Comparison of ENCODE assay signal across 8 mouse cellular contexts in the genomic region with DNA sequence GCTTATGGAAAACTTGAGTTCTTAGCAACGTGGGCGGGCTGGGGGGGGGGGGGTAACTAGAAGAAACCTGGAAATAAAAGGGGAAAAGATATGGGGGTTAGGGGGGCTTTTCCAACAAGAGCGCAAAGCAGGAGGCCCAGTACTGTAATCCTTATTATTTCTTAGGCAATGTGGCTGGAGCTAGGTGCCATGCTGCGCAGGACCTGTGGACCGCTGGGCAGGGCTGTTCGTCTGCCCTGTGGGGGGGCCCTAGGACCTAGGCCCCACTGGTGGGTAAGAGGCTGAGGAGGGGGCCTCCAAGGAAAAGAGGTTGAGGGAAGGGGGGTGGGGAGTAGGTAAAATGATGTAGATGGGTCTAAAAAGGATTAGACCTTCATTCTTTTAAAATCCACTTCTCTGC. TPM values are rescaled to one million over a fixed set of nuclear protein-coding genes. Genes with fewer than 3 reads are reported as not detected.
DNase-seq lines count a peak whose midpoint lies in the region; ATAC-seq and TF ChIP-seq lines count a peak whose summit lies in the region.

No protein-coding gene starts in this region.

- no peaks in the 10 kb centered on the region for H3K9me3 ChIP-seq in heart, embryonic 11.5 days (replicated peaks; ENCODE audit: control insufficient read depth, low read length)
- no peaks in the 10 kb centered on the region for H3K9me3 ChIP-seq in forebrain, embryonic 11.5 days (ENCODE audit: control insufficient read depth, low read length)
- no peaks in the 10 kb centered on the region for H3K9me3 ChIP-seq in liver, embryonic 13.5 days (replicated peaks)

- 4% methylated on average over 6 of the region's 6 CpGs for WGBS in heart, embryonic 11.5 days (ENCODE audit: insufficient replicate concordance)
- 1% methylated on average over 6 of the region's 6 CpGs for WGBS in forebrain, embryonic 11.5 days
- WGBS in liver, embryonic 13.5 days (ENCODE audit: insufficient replicate concordance): 8% methylated on average over 6 of the region's 6 CpGs

- ATAC-seq in heart, embryonic 11.5 days (replicated peaks; ENCODE audit: insufficient number of reproducible peaks, low FRiP score, low TSS enrichment): no peak; the same call in 1 of the 2 replicates
- peak; percentile 34 for ATAC-seq in forebrain, embryonic 11.5 days (replicated peaks; ENCODE audit: low FRiP score)
- no peak for ATAC-seq in liver, embryonic 13.5 days (ENCODE audit: low read depth)
- no peak for ATAC-seq in megakaryocyte progenitor cell, adult 5-6 weeks (replicated peaks; ENCODE audit: poor library complexity)

- H3K9ac ChIP-seq in heart, embryonic 11.5 days (ENCODE audit: low read depth, low read length): peak overlapping the region; percentile 65
- peak overlapping the region; percentile 57 for H3K9ac ChIP-seq in forebrain, embryonic 11.5 days (ENCODE audit: low read length)
- peak overlapping the region; percentile 71 for H3K9ac ChIP-seq in liver, embryonic 13.5 days

- peak overlapping the region; percentile 13 for H3ac ChIP-seq in C2C12 (ENCODE audit: control insufficient read depth, insufficient read length, low read depth)

- H3K27ac ChIP-seq in heart, embryonic 11.5 days (ENCODE audit: low read depth, low read length): peak overlapping the region; percentile 62
- peak overlapping the region; percentile 78 for H3K27ac ChIP-seq in forebrain, embryonic 11.5 days (ENCODE audit: low read depth, low read length)
- H3K27ac ChIP-seq in liver, embryonic 13.5 days: peak overlapping the region; percentile 50

- TF ChIP-seq CTCF in C2C12 (IDR thresholded peaks at IDR 0.05; ENCODE audit: control insufficient read depth, insufficient read depth, insufficient read length): no peak

- no peak for DNase-seq in heart, postnatal 36 days
- no peak for DNase-seq in forebrain, embryonic 11.5 days (ENCODE audit: low spot score)
- no peak for DNase-seq in liver, embryonic 13.5 days
- DNase-seq in adipocyte (ENCODE audit: low spot score): no peak
- no peak for DNase-seq in layer of hippocampus, adult 8-10 months (ENCODE audit: low spot score in 2 of 2)

- peaks cover 5% of the 10 kb centered on the region for H3K4me1 ChIP-seq in heart, embryonic 11.5 days (ENCODE audit: control insufficient read depth, insufficient read depth, low read length)
- H3K4me1 ChIP-seq in forebrain, embryonic 11.5 days (replicated peaks; ENCODE audit: control insufficient read depth, insufficient read depth, low read length): no peaks in the 10 kb centered on the region; the same call in 1 of the 2 replicates
- H3K4me1 ChIP-seq in liver, embryonic 13.5 days (replicated peaks): peaks cover 32% of the 10 kb centered on the region

- H3K4me3 ChIP-seq in heart, embryonic 11.5 days (ENCODE audit: low read depth, low read length): peak overlapping the region; percentile 58
- H3K4me3 ChIP-seq in C2C12 (ENCODE audit: insufficient read depth, poor library complexity, severe bottlenecking): peak overlapping the region; percentile 37
- H3K4me3 ChIP-seq in forebrain, embryonic 11.5 days (ENCODE audit: low read depth, low read length): peak overlapping the region; percentile 44
- H3K4me3 ChIP-seq in liver, embryonic 13.5 days (replicated peaks): peak overlapping the region; percentile 74

- H3K79me3 ChIP-seq in C2C12 (ENCODE audit: low read depth): no peaks in the 10 kb centered on the region

- no peaks in the 10 kb centered on the region for H3K79me2 ChIP-seq in C2C12 (ENCODE audit: control insufficient read depth, insufficient read depth)

- H3K36me3 ChIP-seq in heart, embryonic 11.5 days (ENCODE audit: control insufficient read depth, insufficient read depth, low read length): no peaks in the 10 kb centered on the region
- H3K36me3 ChIP-seq in C2C12 (ENCODE audit: control insufficient read depth, insufficient read depth): no peaks in the 10 kb centered on the region
- no peaks in the 10 kb centered on the region for H3K36me3 ChIP-seq in forebrain, embryonic 11.5 days (ENCODE audit: control insufficient read depth, insufficient read depth, low read length)
- H3K36me3 ChIP-seq in liver, embryonic 13.5 days: no peaks in the 10 kb centered on the region

- peak overlapping the region; percentile 68 for H3K4me2 ChIP-seq in heart, embryonic 11.5 days
- H3K4me2 ChIP-seq in forebrain, embryonic 11.5 days (ENCODE audit: low read depth, low read length, severe bottlenecking): peak overlapping the region; percentile 49
- peak overlapping the region; percentile 78 for H3K4me2 ChIP-seq in liver, embryonic 13.5 days

- intact Hi-C loops in heart, postnatal 36 days (cut with DNase I): no loop called here

- H3K27me3 ChIP-seq in heart, embryonic 11.5 days (ENCODE audit: control insufficient read depth, insufficient read depth, low read length): no peaks in the 10 kb centered on the region
- no peaks in the 10 kb centered on the region for H3K27me3 ChIP-seq in C2C12 (ENCODE audit: control insufficient read depth, insufficient read depth, insufficient read length)
- no peaks in the 10 kb centered on the region for H3K27me3 ChIP-seq in forebrain, embryonic 11.5 days (ENCODE audit: control insufficient read depth, insufficient read depth, low read length)
- no peaks in the 10 kb centered on the region for H3K27me3 ChIP-seq in liver, embryonic 13.5 days

TF ChIP-seq in C2C12, 6 proteins besides CTCF, POLR2A, EP300 and RAD21:
- TF ChIP-seq MAX (IDR thresholded peaks at IDR 0.05) (no peak), MYOG (IDR thresholded peaks at IDR 0.05; ENCODE audit: control insufficient read depth, extremely low read depth, insufficient read length) (no peak), MYOD1 (IDR thresholded peaks at IDR 0.05; ENCODE audit: control insufficient read depth, insufficient read length, low read depth) (no peak), USF1 (IDR thresholded peaks at IDR 0.05; ENCODE audit: low read depth) (no peak), FOSL1 (IDR thresholded peaks at IDR 0.05; ENCODE audit: insufficient read depth, low read length, poor library complexity, severe bottlenecking) (no peak), CEBPB (IDR thresholded peaks at IDR 0.05; ENCODE audit: low read depth) (no peak)
TF ChIP-seq in C2C12: peak in this region for 0.

RNA-seq across cellular contexts. Expression of a gene that starts 0.5 kb away (rescaled TPM):
- 9.1 and 10.6 TPM in 2 replicates for polyA plus RNA-seq in heart, embryonic 11.5 days (2014; fragmentation: Nextera tagmentation; extraction: Ambion mirVana)
- 10 to 100 TPM in 1 of 2 experiments, 1 to 10 TPM in 1; 8.8 to 11.2 TPM for total RNA-seq in heart, postnatal 36 days (2021)
- 9.3 TPM for polyA plus RNA-seq in C2C12 (2012; fragmentation: generic; extraction: Trizol)
- polyA plus RNA-seq in forebrain, embryonic 11.5 days (2014; fragmentation: Nextera tagmentation; extraction: Ambion mirVana): 15.1 and 18.1 TPM in 2 replicates
- polyA plus RNA-seq in liver, embryonic 13.5 days (2015; fragmentation: Nextera tagmentation; extraction: Ambion mirVana): 15.1 and 17.7 TPM in 2 replicates
- 8.4 and 11.8 TPM in 2 replicates for total RNA-seq in megakaryocyte progenitor cell, adult 5-6 weeks (2015)
- 10.9 and 14.8 TPM in 2 replicates for total RNA-seq in megakaryocyte progenitor cell, adult 5-6 weeks (2017)
- total RNA-seq in layer of hippocampus, adult 8-10 months (2022): 10 to 100 TPM; 38.9 to 48.4 (median 42.6) TPM

RNA-seq across cellular contexts. Expression of a gene that starts 4.8 kb away (rescaled TPM):
- 2.8 and 3.2 TPM in 2 replicates for polyA plus RNA-seq in heart, embryonic 11.5 days (2014; fragmentation: Nextera tagmentation; extraction: Ambion mirVana)
- 1 to 10 TPM; 5.1 to 5.6 TPM for total RNA-seq in heart, postnatal 36 days (2021)
- 5.7 TPM for polyA plus RNA-seq in C2C12 (2012; fragmentation: generic; extraction: Trizol)
- 6.6 and 8.1 TPM in 2 replicates for polyA plus RNA-seq in forebrain, embryonic 11.5 days (2014; fragmentation: Nextera tagmentation; extraction: Ambion mirVana)
- 1.4 and 1.9 TPM in 2 replicates for polyA plus RNA-seq in liver, embryonic 13.5 days (2015; fragmentation: Nextera tagmentation; extraction: Ambion mirVana)
- total RNA-seq in megakaryocyte progenitor cell, adult 5-6 weeks (2015): 1.7 and 1.9 TPM in 2 replicates
- total RNA-seq in megakaryocyte progenitor cell, adult 5-6 weeks (2017): 2.5 and 2.7 TPM in 2 replicates
- 10 to 100 TPM; 10.6 to 13.5 (median 12.4) TPM for total RNA-seq in layer of hippocampus, adult 8-10 months (2022)

RNA-seq across cellular contexts. Expression of a gene that starts 24.9 kb away (rescaled TPM):
- polyA plus RNA-seq in heart, embryonic 11.5 days (2014; fragmentation: Nextera tagmentation; extraction: Ambion mirVana): 3.4 and 4.6 TPM in 2 replicates
- 1 to 10 TPM; 5.7 to 6.1 TPM for total RNA-seq in heart, postnatal 36 days (2021)
- 11.7 TPM for polyA plus RNA-seq in C2C12 (2012; fragmentation: generic; extraction: Trizol)
- 19.1 and 20.1 TPM in 2 replicates for polyA plus RNA-seq in forebrain, embryonic 11.5 days (2014; fragmentation: Nextera tagmentation; extraction: Ambion mirVana)
- polyA plus RNA-seq in liver, embryonic 13.5 days (2015; fragmentation: Nextera tagmentation; extraction: Ambion mirVana): 1.7 TPM in 2 replicates
- total RNA-seq in megakaryocyte progenitor cell, adult 5-6 weeks (2015): 0.37 and 1.3 TPM in 2 replicates
- 0.57 and 0.83 TPM in 2 replicates for total RNA-seq in megakaryocyte progenitor cell, adult 5-6 weeks (2017)
- 100 to 1,000 TPM; 110 to 133 (median 125) TPM for total RNA-seq in layer of hippocampus, adult 8-10 months (2022)

RNA-seq across cellular contexts. Expression of a gene that starts 37.2 kb away (rescaled TPM):
- polyA plus RNA-seq in heart, embryonic 11.5 days (2014; fragmentation: Nextera tagmentation; extraction: Ambion mirVana): 191 and 210 TPM in 2 replicates
- total RNA-seq in heart, postnatal 36 days (2021): 10 to 100 TPM; 35.4 to 41.9 TPM
- polyA plus RNA-seq in C2C12 (2012; fragmentation: generic; extraction: Trizol): 210 TPM
- 369 and 390 TPM in 2 replicates for polyA plus RNA-seq in forebrain, embryonic 11.5 days (2014; fragmentation: Nextera tagmentation; extraction: Ambion mirVana)
- polyA plus RNA-seq in liver, embryonic 13.5 days (2015; fragmentation: Nextera tagmentation; extraction: Ambion mirVana): 115 and 129 TPM in 2 replicates
- total RNA-seq in megakaryocyte progenitor cell, adult 5-6 weeks (2015): 206 and 215 TPM in 2 replicates
- 88.4 and 96.6 TPM in 2 replicates for total RNA-seq in megakaryocyte progenitor cell, adult 5-6 weeks (2017)
- total RNA-seq in layer of hippocampus, adult 8-10 months (2022): 100 to 1,000 TPM in 1 of 4 experiments, 10 to 100 TPM in 3; 82.0 to 108 (median 85.0) TPM

RNA-seq across cellular contexts. Expression of a gene that starts 37.7 kb away (rescaled TPM):
- 2.3 and 3.5 TPM in 2 replicates for polyA plus RNA-seq in heart, embryonic 11.5 days (2014; fragmentation: Nextera tagmentation; extraction: Ambion mirVana)
- 10 to 100 TPM; 16.3 to 16.6 TPM for total RNA-seq in heart, postnatal 36 days (2021)
- 3.2 TPM for polyA plus RNA-seq in C2C12 (2012; fragmentation: generic; extraction: Trizol)
- polyA plus RNA-seq in forebrain, embryonic 11.5 days (2014; fragmentation: Nextera tagmentation; extraction: Ambion mirVana): 4.5 and 5.3 TPM in 2 replicates
- polyA plus RNA-seq in liver, embryonic 13.5 days (2015; fragmentation: Nextera tagmentation; extraction: Ambion mirVana): 0.62 and 1.2 TPM in 2 replicates
- 6.0 and 6.1 TPM in 2 replicates for total RNA-seq in megakaryocyte progenitor cell, adult 5-6 weeks (2015)
- 0.58 and 1.0 TPM in 2 replicates for total RNA-seq in megakaryocyte progenitor cell, adult 5-6 weeks (2017)
- total RNA-seq in layer of hippocampus, adult 8-10 months (2022): 10 to 100 TPM; 20.9 to 27.3 (median 25.7) TPM
